Comparison of ENCODE assay signal across 8 mouse cellular contexts in genomic region chr7:82865834-82866485, GRCm38 (mm10). TPM values are rescaled to one million over a fixed set of nuclear protein-coding genes. Genes with fewer than 3 reads are reported as not detected.
DNase-seq lines count a peak whose midpoint lies in the region; ATAC-seq and TF ChIP-seq lines count a peak whose summit lies in the region.

No protein-coding gene starts in this region.

- H3K9ac ChIP-seq in embryonic facial prominence, embryonic 15.5 days = peak overlapping the region; percentile 72
- H3K9ac ChIP-seq in kidney, embryonic 14.5 days (ENCODE audit: low read depth, low read length) = peak overlapping the region; percentile 98
- peak overlapping the region; percentile 61 for H3K9ac ChIP-seq in limb, embryonic 15.5 days
- H3K9ac ChIP-seq in midbrain, postnatal 0 days (replicated peaks; ENCODE audit: low read length, poor library complexity, severe bottlenecking) = peak overlapping the region; percentile 99

- H3K27me3 ChIP-seq in embryonic facial prominence, embryonic 15.5 days = no peaks in the 10 kb centered on the region
- no peaks in the 10 kb centered on the region for H3K27me3 ChIP-seq in kidney, embryonic 14.5 days (ENCODE audit: control insufficient read depth, insufficient read depth, low read length)
- H3K27me3 ChIP-seq in limb, embryonic 15.5 days = no peaks in the 10 kb centered on the region
- H3K27me3 ChIP-seq in midbrain, postnatal 0 days (ENCODE audit: insufficient read depth, low read length) = no peaks in the 10 kb centered on the region

- no peaks in the 10 kb centered on the region for H3K9me3 ChIP-seq in embryonic facial prominence, embryonic 15.5 days (replicated peaks)
- H3K9me3 ChIP-seq in kidney, embryonic 14.5 days (ENCODE audit: control insufficient read depth, low read length) = no peaks in the 10 kb centered on the region
- no peaks in the 10 kb centered on the region for H3K9me3 ChIP-seq in limb, embryonic 15.5 days
- H3K9me3 ChIP-seq in midbrain, postnatal 0 days (ENCODE audit: low read length) = no peaks in the 10 kb centered on the region

- peak overlapping the region; percentile 62 for H3K27ac ChIP-seq in bone marrow macrophage, adult 2 months (ENCODE audit: insufficient read depth, low read depth, low read length)
- peak overlapping the region; percentile 99 for H3K27ac ChIP-seq in embryonic facial prominence, embryonic 15.5 days (replicated peaks)
- peak overlapping the region; percentile 99 for H3K27ac ChIP-seq in kidney, embryonic 14.5 days (ENCODE audit: low read depth, low read length)
- H3K27ac ChIP-seq in limb, embryonic 15.5 days = peak overlapping the region; percentile 99
- H3K27ac ChIP-seq in midbrain, postnatal 0 days (ENCODE audit: low read depth, low read length) = peak overlapping the region; percentile 97

- peak overlapping the region; percentile 79 for H3K4me3 ChIP-seq in bone marrow macrophage, adult 2 months (ENCODE audit: insufficient read depth, low read length)
- H3K4me3 ChIP-seq in embryonic facial prominence, embryonic 15.5 days (replicated peaks) = peak overlapping the region; percentile 82
- peak overlapping the region; percentile 98 for H3K4me3 ChIP-seq in kidney, embryonic 14.5 days (ENCODE audit: low read length)
- H3K4me3 ChIP-seq in limb, embryonic 15.5 days = peak overlapping the region; percentile 81
- peak overlapping the region; percentile 64 for H3K4me3 ChIP-seq in midbrain, postnatal 0 days (ENCODE audit: low read depth, low read length)

- DNase-seq in B cell, adult 2 months = peak; percentile 99
- DNase-seq in heart, adult 9 months (ENCODE audit: low spot score in 2 of 2) = peak; percentile 98
- DNase-seq in midbrain, postnatal 0 days (ENCODE audit: low spot score) = peak; percentile 98
- DNase-seq in spleen, postnatal 10 days (ENCODE audit: low spot score in 2 of 2) = peak; percentile 84 to 95

- TF ChIP-seq CTCF in bone marrow macrophage, adult 2 months (IDR thresholded peaks at IDR 0.05; ENCODE audit: low read depth, low read length) = no peak
- peak; percentile 83 for TF ChIP-seq CTCF in midbrain, postnatal 0 days (IDR thresholded peaks at IDR 0.05)

- peak overlapping the region; percentile 94 for H3K4me2 ChIP-seq in embryonic facial prominence, embryonic 15.5 days (replicated peaks)
- peak overlapping the region; percentile 93 for H3K4me2 ChIP-seq in kidney, embryonic 14.5 days (replicated peaks; ENCODE audit: low read depth, low read length)
- peak overlapping the region; percentile 92 for H3K4me2 ChIP-seq in limb, embryonic 15.5 days
- peak overlapping the region; percentile 95 for H3K4me2 ChIP-seq in midbrain, postnatal 0 days (ENCODE audit: low read depth, low read length, poor library complexity, severe bottlenecking)

- H3K36me3 ChIP-seq in embryonic facial prominence, embryonic 15.5 days = 0 out of 2 replicates have a peak, but pooled peaks cover 7% of the 10 kb centered on the region
- H3K36me3 ChIP-seq in kidney, embryonic 14.5 days (ENCODE audit: control insufficient read depth, insufficient read depth, low read length) = peaks cover 15% of the 10 kb centered on the region
- H3K36me3 ChIP-seq in limb, embryonic 15.5 days = peaks cover 8% of the 10 kb centered on the region; the same call in 1 of the 2 replicates
- H3K36me3 ChIP-seq in midbrain, postnatal 0 days (ENCODE audit: insufficient read depth, low read length) = peaks cover 14% of the 10 kb centered on the region

- peaks cover 3% of the 10 kb centered on the region; the same call in 1 of the 2 replicates for H3K4me1 ChIP-seq in bone marrow macrophage, adult 2 months (ENCODE audit: control insufficient read depth, insufficient read depth, low read length)
- H3K4me1 ChIP-seq in embryonic facial prominence, embryonic 15.5 days = peaks cover 27% of the 10 kb centered on the region
- peaks cover 16% of the 10 kb centered on the region for H3K4me1 ChIP-seq in kidney, embryonic 14.5 days (ENCODE audit: control insufficient read depth, insufficient read depth, low read length)
- peaks cover 25% of the 10 kb centered on the region for H3K4me1 ChIP-seq in limb, embryonic 15.5 days
- H3K4me1 ChIP-seq in midbrain, postnatal 0 days (ENCODE audit: insufficient read depth, low read length) = peaks cover 6% of the 10 kb centered on the region

- WGBS in embryonic facial prominence, embryonic 15.5 days = 0% methylated on average over 65 of the region's 70 CpGs
- WGBS in kidney, embryonic 14.5 days = under 1% methylated on average over 53 of the region's 70 CpGs
- under 1% methylated on average over 65 of the region's 70 CpGs for whole genome bisulfite sequencing in limb, embryonic 15.5 days
- WGBS in midbrain, postnatal 0 days = under 1% methylated on average over 51 of the region's 70 CpGs

- peak; percentile 95 for ATAC-seq in embryonic facial prominence, embryonic 15.5 days (ENCODE audit: insufficient number of reproducible peaks, low FRiP score, low TSS enrichment, low read depth)
- peak; percentile 90 for ATAC-seq in kidney, embryonic 14.5 days (ENCODE audit: low FRiP score, low TSS enrichment)
- peak; percentile 93 for ATAC-seq in limb, embryonic 15.5 days (ENCODE audit: insufficient number of reproducible peaks, low FRiP score, low TSS enrichment, low read depth)
- peak; percentile 93 for ATAC-seq in midbrain, postnatal 0 days (ENCODE audit: low FRiP score)

- no peak for TF ChIP-seq POLR2A in bone marrow macrophage, adult 2 months (IDR thresholded peaks at IDR 0.05; ENCODE audit: borderline replicate concordance, low read depth, low read length)

RNA-seq across cellular contexts. Expression of gene Mex3b, which starts 1.2 kb away (rescaled TPM):
- 6.8 and 7.8 TPM in 2 replicates for polyA plus RNA-seq in bone marrow macrophage, adult 2 months (2012; ENCODE audit: insufficient read depth, insufficient read length, missing spikeins)
- polyA plus RNA-seq in embryonic facial prominence, embryonic 15.5 days (2015; fragmentation: Nextera tagmentation; extraction: Ambion mirVana) = 16.9 and 17.2 TPM in 2 replicates
- 14.3 and 16.3 TPM in 2 replicates for polyA plus RNA-seq in kidney, embryonic 14.5 days (2014; fragmentation: Nextera tagmentation; extraction: Ambion mirVana)
- polyA plus RNA-seq in limb, embryonic 15.5 days (2015; fragmentation: Nextera tagmentation; extraction: Ambion mirVana) = 14.7 and 17.8 TPM in 2 replicates
- total RNA-seq in midbrain, postnatal 0 days (2014; rRNA removed) = 101 and 105 TPM in 2 replicates
- 14.5 and 17.1 TPM in 2 replicates for polyA plus RNA-seq in midbrain, postnatal 0 days (2015; fragmentation: Nextera tagmentation; extraction: Ambion mirVana)

Comparison
In these comparisons a context has a peak if more than half of its experiments do, and no peak if none do; other contexts are left out.
1. Peak in every context shown above with its lines: DNase-seq, ATAC-seq, H3K4me3 ChIP-seq and H3K27ac ChIP-seq.